Mouse (Mus musculus): ENCODE data around the gene Rnaseh2b.

DNA sequence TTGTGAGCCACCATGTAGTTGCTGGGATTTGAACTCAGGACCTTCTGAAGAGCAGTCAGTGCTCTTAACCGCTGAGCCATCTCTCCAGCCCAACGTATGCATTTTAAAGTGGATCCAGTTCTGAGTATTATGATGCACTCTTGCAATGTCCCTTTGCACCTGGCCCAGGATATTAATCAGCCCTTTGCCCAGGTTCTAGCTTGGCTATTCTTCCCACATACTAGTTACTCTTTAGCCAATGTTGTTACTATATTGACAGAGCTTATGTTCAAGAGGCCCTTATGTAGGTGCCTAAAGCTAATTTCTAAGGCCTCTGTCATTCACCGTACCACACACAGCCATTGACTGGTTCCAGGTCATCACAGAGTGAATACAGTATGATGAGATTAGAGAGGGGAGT is 3.7 kb upstream of the Rnaseh2b start:
- TF ChIP-seq CTCF (conservative IDR thresholded peaks at IDR 0.05; ENCODE audit: low read length) (no peak), POU5F1 (IDR thresholded peaks at IDR 0.05; ENCODE audit: borderline replicate concordance, low read length) (no peak), NANOG (IDR thresholded peaks at IDR 0.05; ENCODE audit: borderline replicate concordance, low read length) (no peak)

Data from E14TG2a.4 (cell line).